Mouse (Mus musculus) intestine, embryonic 16.5 days (tissue): Measurements from ENCODE around the gene Ubc. TPM values are rescaled to one million over a fixed set of nuclear protein-coding genes. Genes with fewer than 3 reads are reported as not detected.
A peak's percentile ranks its signal among the peaks of the same experiment; 100 is the strongest.
"Not testable (repeated sequence)": the region's sequence is repeated elsewhere in the genome, so short reads cannot be mapped to it uniquely, and the experiment has no call there.

Experiments used
- ATAC-seq: fragments of 200-750 bp; cut with Nextera tagmentation; 2 replicates; pipeline ENCODE4 v1.8.0; 2017; ENCODE audit warnings: moderate TSS enrichment, moderate library complexity
- H3K27ac ChIP-seq: fragments of 300-500 bp; sonication (generic); 2 replicates; pipeline ENCODE4 v1.5.1; 2014; ENCODE audit warnings: mild to moderate bottlenecking, low read length
- H3K27me3 ChIP-seq: fragments of 300-500 bp; sonication (generic); replicated peaks from 2 replicates; pipeline ENCODE4 v1.6.1; 2014; ENCODE audit warnings: low read length, control low read depth, mixed read lengths; ENCODE audit not compliant: control insufficient read depth, insufficient read depth
- H3K36me3 ChIP-seq: fragments of 300-500 bp; sonication (generic); 2 replicates; pipeline ENCODE4 v1.6.1; 2014; ENCODE audit warnings: low read length, control low read depth; ENCODE audit not compliant: control insufficient read depth, insufficient read depth
- H3K4me1 ChIP-seq: fragments of 300-500 bp; sonication (generic); 2 replicates; pipeline ENCODE4 v1.6.1; 2014; ENCODE audit warnings: low read length, control low read depth, mixed read lengths; ENCODE audit not compliant: control insufficient read depth, insufficient read depth
- H3K4me2 ChIP-seq: fragments of 300-500 bp; sonication (generic); 2 replicates; pipeline ENCODE4 v1.6.1; 2014; ENCODE audit warnings: low read depth, low read length, control low read depth
- H3K4me3 ChIP-seq: fragments of 300-500 bp; sonication (generic); 2 replicates; pipeline ENCODE4 v1.5.1; 2014; ENCODE audit warnings: mild to moderate bottlenecking, low read length
- H3K9ac ChIP-seq: fragments of 300-500 bp; sonication (generic); 2 replicates; pipeline ENCODE4 v1.6.1; 2014; ENCODE audit warnings: low read depth, low read length
- H3K9me3 ChIP-seq: fragments of 300-500 bp; sonication (generic); 2 replicates; pipeline ENCODE4 v1.6.1; 2016; ENCODE audit warnings: low read length, control low read depth; ENCODE audit not compliant: control insufficient read depth
- WGBS: fragments of 180-500 bp; shearing (Covaris S2); extraction: QIAGEN DNeasy Blood & Tissue Kit; methylation state at CpG from one replicate; pipeline ENCODE4 v1.1.7; 2014; 5-methylcytosine and 5-hydroxymethylcytosine counted together
- polyA plus RNA-seq: library from polyadenylated mRNA; unstranded; fragments of >200 nt; fragmentation: Nextera tagmentation; extraction: Ambion mirVana; gene quantifications from 2 replicates; pipeline ENCODE4 v1.2.1, GENCODE M21; 2015

Ubc gene
- 897 and 920 TPM in 2 replicates for polyA plus RNA-seq

DNA sequence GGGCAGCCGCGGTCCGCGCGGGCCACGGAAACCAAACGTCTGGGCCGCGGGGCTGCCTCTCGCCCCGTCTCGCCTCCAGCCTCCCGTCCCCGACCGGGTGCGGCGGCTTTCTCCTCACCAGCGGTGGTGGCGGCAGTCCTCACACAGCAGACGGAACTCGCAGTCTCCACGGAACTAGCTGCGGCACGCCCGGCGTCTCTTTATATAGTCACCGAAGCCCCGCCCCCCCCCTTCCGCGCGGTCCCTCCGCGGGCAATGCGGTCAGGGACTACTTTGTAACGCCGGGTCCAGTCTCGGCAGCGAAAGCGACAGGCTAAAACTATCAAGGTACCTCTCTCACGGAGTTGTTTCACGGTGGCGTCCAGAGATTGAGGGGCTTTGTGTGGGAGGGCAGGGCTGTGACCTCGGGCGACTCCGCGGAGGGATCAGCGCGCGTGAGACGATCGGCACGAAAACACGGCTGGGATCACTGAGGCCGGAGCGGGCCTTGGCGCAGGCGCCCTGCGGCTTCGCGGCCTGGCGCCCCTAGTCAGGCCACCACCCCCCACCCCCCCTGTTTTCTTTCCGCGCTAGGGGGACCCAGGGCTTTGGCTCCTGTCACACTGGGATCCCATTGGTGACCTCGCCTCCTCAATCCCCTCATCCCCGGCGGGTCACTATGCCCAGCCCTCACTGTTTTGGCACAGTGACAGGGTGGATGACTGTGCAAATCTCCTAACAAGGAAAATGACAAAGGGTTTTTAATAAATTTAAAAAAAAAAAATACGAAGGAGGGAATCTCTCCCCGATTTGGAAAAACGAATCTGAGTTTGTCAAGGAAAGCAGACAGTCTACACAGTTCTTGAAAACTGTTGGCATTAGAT lies at the start of gene Ubc:
Gene Ubc, minus strand, starts transcription at position 624 of the 863 bp plus-strand sequence.
- H3K27me3 ChIP-seq: no peaks in the 10 kb centered on the region
- H3K4me1 ChIP-seq: peaks cover 30% of the 10 kb centered on the region
- H3K4me3 ChIP-seq: peak within 1 kb of the TSS; percentile 100
- H3K9me3 ChIP-seq: no peaks in the 10 kb centered on the region
- WGBS: under 1% methylated on average over 69 of the region's 69 CpGs
- peak within 1 kb of the TSS; percentile 99 for H3K27ac ChIP-seq
- H3K9ac ChIP-seq: peak within 1 kb of the TSS; percentile 100
- ATAC-seq: peak; percentile 45
- peaks cover 4% of the 10 kb centered on the region for H3K36me3 ChIP-seq
- peak within 1 kb of the TSS; percentile 80 for H3K4me2 ChIP-seq

DNA sequence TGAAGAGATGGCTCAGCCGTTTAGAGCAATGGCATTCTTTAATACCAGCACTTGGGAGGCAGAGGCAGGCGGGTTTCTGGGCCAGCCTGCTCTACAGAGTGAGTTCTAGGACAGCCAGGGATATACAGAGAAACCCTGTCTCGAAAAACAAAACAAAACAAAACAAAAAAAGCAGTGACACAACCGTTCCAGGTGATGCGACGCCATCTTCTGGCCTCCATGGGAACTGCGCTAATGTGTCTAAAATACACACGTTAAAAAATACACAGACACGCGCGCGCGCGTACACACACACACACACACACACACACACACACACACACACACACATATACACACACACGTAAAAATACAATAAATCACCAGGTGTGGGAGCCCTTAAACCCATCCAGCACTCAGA lies 44.3 kb upstream of the Ubc start:
- H3K4me1 ChIP-seq, ATAC-seq, H3K36me3 ChIP-seq, H3K27me3 ChIP-seq, H3K9me3 ChIP-seq, H3K9ac ChIP-seq, H3K27ac ChIP-seq: not testable (repeated sequence)
- WGBS: 54% methylated on average over 15 of the region's 15 CpGs
- Histone ChIP-seq H3K4me3 (peak overlapping the region; percentile 6; the same call in 1 of the 2 replicates), H3K4me2 (peak overlapping the region; percentile 31; the same call in 1 of the 2 replicates)

DNA sequence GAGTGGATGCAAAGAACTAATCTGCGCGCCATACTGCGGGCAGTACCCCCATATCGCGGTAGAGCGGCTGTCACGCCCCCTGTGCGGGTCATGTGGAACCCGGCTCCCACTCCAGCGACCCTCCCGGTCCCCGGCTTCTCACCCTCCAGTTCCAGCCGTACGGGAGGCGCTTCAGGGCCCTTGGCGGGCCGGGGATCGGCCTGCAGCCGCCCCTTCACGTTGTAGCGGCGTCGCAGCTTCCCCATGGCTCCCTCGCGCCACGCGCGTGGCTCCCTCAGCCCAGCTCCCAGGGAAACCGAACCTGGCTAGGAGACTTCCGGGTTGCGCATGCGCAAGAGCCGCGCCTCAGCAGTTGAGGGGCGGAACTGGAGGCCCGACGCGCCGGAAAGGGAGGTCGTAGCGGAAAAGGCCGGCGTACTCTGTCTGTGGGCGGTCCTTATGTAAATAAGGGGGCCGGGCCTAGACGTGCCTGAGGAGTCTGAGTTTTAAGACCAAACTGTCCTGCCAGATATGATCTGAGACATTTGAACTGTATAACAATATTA lies 43.9 kb upstream of the Ubc start, which contains the start of gene Dhx37:
Gene Dhx37, minus strand, starts transcription at position 329 of the 545 bp plus-strand sequence.
- no peaks in the 10 kb centered on the region for H3K27me3 ChIP-seq
- no peaks in the 10 kb centered on the region for H3K9me3 ChIP-seq
- H3K27ac ChIP-seq: peak within 1 kb of the TSS; percentile 33; the same call in 1 of the 2 replicates
- peak; percentile 96 for ATAC-seq
- H3K4me2 ChIP-seq: peak within 1 kb of the TSS; percentile 91
- H3K36me3 ChIP-seq: peaks cover 12% of the 10 kb centered on the region
- H3K9ac ChIP-seq: peak within 1 kb of the TSS; percentile 93
- peaks cover 9% of the 10 kb centered on the region for H3K4me1 ChIP-seq
- peak within 1 kb of the TSS; percentile 99 for H3K4me3 ChIP-seq
- WGBS: under 1% methylated on average over 46 of the region's 46 CpGs

DNA sequence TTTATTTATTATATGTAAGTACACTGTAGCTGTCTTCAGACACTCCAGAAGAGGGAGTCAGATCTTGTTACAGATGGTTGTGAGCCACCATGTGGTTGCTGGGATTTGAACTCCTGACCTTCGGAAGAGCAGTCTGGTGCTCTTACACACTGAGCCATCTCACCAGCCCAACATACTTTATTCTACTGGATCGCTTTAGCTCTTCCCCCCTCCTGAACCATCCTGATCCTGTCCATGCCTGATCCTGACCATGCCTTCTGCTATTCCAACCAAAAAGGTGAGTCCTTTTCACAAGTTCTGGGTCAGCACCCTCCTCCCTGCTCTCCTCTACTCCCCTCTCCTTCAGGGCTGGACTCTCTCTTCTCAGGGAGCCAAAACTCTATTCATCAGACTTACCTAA lies 42.3 kb upstream of the Ubc start:
- not testable (repeated sequence) for ATAC-seq, H3K4me3 ChIP-seq, H3K27me3 ChIP-seq, H3K4me1 ChIP-seq, H3K27ac ChIP-seq, H3K9ac ChIP-seq, H3K4me2 ChIP-seq, H3K9me3 ChIP-seq
- WGBS: 88% methylated on average over 2 of the region's 2 CpGs
- H3K36me3 ChIP-seq: peaks cover 23% of the 10 kb centered on the region

DNA sequence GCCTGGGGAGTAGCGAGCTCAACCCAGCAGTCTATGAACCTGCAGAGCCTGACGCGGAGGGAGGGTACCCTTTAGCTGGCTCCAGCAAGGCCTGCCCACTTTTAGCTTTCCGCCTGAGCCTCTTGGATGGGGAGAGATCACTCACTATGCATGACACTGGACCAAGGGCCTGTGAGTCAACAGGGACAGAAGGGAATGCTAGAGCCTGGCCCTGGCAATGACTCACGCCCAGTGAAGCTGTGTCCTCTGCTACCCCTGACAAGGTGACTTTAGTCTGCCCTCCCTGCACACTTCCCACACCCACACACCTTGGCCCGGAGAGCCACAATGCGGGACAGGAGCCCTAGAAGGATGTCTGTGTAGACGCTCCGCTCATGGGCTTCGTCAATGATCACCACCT lies 36.3 kb upstream of the Ubc start:
- Histone ChIP-seq H3K4me1 (no peaks in the 10 kb centered on the region), H3K4me3 (no peak overlapping the region), H3K9me3 (no peaks in the 10 kb centered on the region), H3K27ac (no peak overlapping the region), H3K4me2 (no peak overlapping the region), H3K27me3 (no peaks in the 10 kb centered on the region), H3K9ac (no peak overlapping the region), H3K36me3 (peaks cover 54% of the 10 kb centered on the region)
- 91% methylated on average over 10 of the region's 10 CpGs for WGBS
- no peak for ATAC-seq

DNA sequence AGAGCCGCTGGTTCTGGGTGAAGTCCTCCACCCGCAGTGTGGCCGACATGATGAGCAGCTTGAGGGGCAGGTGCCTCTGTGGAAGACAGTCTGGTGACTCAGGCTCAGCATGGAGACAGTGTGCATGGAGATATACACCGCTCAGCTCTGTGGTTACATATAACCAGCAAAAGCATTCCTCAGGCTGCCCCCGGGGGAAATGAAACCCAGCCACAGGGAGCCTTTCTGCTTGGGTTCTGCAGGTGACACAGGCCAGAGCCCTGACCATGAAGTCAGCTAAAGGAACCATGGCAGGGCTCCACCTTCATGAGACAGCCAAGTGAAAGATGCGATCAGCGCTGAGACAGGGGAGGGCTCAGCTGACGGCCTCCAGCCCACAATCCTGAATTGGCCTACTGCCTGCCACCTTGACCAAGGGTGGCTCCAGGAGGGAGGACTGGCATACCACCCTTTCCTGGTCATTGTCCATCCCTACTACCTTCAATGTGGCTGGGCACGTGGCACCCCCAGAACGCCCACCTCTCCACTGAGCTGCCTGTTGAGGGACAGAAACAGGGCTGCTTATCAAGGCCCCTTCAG lies 35.8 kb upstream of the Ubc start:
- H3K9ac ChIP-seq: no peak overlapping the region
- H3K9me3 ChIP-seq: no peaks in the 10 kb centered on the region
- H3K27ac ChIP-seq: no peak overlapping the region
- H3K4me1 ChIP-seq: no peaks in the 10 kb centered on the region
- no peak overlapping the region for H3K4me2 ChIP-seq
- H3K36me3 ChIP-seq: peaks cover 56% of the 10 kb centered on the region
- no peak for ATAC-seq
- no peak overlapping the region for H3K4me3 ChIP-seq
- WGBS: 93% methylated on average over 10 of the region's 10 CpGs
- H3K27me3 ChIP-seq: no peaks in the 10 kb centered on the region

DNA sequence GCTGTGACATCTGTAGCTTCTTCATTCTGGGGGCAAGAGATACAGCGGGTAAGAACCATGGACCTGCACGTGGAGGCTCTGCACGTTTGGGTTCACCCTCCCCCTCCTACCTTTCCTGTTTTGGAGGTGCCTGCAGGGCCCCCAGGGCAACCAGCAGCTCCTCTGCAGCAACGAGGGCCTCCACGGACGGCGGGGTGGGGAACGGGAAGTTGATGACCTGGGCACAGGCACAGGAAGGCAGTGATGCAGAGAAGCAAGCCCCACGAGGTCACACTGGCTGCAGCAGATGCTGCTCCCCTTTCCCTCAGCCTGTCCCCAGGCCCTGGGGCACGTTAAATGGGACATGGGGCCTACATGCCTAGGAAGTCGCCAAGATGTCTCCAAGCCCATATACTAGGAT lies 29.1 kb upstream of the Ubc start:
- H3K27me3 ChIP-seq: no peaks in the 10 kb centered on the region
- WGBS: 80% methylated on average over 11 of the region's 11 CpGs
- no peak overlapping the region for H3K27ac ChIP-seq
- no peak for ATAC-seq
- H3K4me1 ChIP-seq: no peaks in the 10 kb centered on the region
- H3K4me2 ChIP-seq: no peak overlapping the region
- peaks cover 46% of the 10 kb centered on the region for H3K36me3 ChIP-seq
- no peaks in the 10 kb centered on the region for H3K9me3 ChIP-seq
- no peak overlapping the region for H3K9ac ChIP-seq
- no peak overlapping the region for H3K4me3 ChIP-seq

DNA sequence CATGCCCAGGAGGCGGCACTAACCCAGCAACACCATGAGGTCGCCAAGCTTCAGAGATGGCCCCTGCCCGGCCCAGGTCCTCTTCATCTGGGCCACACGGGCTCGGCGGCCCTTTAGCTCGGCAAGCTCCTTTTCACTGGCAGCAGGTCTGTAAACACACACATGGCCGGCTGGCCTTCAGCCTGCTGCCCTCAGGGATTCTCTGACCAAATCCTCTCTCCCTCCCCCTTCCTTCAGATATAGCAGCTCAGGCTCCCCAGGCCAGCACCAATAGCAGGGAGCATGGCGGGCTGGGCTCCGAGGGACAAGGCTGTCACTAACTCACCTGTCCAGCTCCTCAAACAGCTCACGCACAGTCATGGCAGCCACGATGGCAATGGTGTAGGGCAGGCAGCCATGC lies 28.6 kb upstream of the Ubc start:
- WGBS: 89% methylated on average over 12 of the region's 12 CpGs
- Histone ChIP-seq H3K9ac (no peak overlapping the region), H3K9me3 (no peaks in the 10 kb centered on the region), H3K4me3 (no peak overlapping the region), H3K27ac (no peak overlapping the region), H3K27me3 (no peaks in the 10 kb centered on the region), H3K36me3 (peaks cover 47% of the 10 kb centered on the region), H3K4me1 (no peaks in the 10 kb centered on the region), H3K4me2 (no peak overlapping the region)
- ATAC-seq: no peak

DNA sequence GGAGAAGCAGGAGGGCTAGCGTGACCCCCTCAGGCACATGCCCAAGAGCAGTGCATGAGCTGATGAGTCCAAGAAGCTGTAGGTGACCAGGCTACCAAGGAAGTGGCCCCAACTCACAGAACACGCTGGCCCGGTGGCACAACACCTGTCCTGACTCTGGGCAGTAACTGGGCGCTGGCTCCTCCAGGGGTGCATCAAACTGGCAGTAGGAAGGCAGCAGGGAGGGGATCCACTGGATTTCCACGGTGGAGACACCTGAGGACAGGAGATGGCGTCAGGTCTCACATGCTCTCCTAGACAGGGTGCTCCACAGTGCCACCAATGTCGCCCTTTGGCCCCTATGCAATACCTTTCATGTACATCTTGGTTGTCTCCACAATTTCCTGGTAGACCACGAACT lies 26.2 kb upstream of the Ubc start:
- ATAC-seq: no peak
- H3K36me3 ChIP-seq: peaks cover 33% of the 10 kb centered on the region
- 91% methylated on average over 8 of the region's 8 CpGs for WGBS

More for the DNA sequence above, 26.2 kb upstream of the Ubc start:
- H3K27ac ChIP-seq: no peak overlapping the region
- H3K9me3 ChIP-seq: no peaks in the 10 kb centered on the region
- H3K4me3 ChIP-seq: no peak overlapping the region
- H3K9ac ChIP-seq: no peak overlapping the region
- no peaks in the 10 kb centered on the region for H3K27me3 ChIP-seq
- H3K4me1 ChIP-seq: no peaks in the 10 kb centered on the region
- no peak overlapping the region for H3K4me2 ChIP-seq
